Mouse (Mus musculus) bone marrow, adult 2 months (tissue): ENCODE data around the gene Pqlc3.

Experiments
- CTCF ChIP-seq: fragments of 200-500 bp; IDR thresholded peaks from 2 replicates; pipeline ENCODE4 v1.5.1; 2011; ENCODE audit warnings: low read length, control low read depth; ENCODE audit not compliant: control insufficient read depth, insufficient read depth
- POLR2A ChIP-seq: fragments of 200-500 bp; IDR thresholded peaks from 2 replicates; pipeline ENCODE4 v1.6.1; 2011; ENCODE audit warnings: low read depth, mild to moderate bottlenecking, control low read depth, low read length, borderline replicate concordance; ENCODE audit not compliant: control insufficient read depth

DNA sequence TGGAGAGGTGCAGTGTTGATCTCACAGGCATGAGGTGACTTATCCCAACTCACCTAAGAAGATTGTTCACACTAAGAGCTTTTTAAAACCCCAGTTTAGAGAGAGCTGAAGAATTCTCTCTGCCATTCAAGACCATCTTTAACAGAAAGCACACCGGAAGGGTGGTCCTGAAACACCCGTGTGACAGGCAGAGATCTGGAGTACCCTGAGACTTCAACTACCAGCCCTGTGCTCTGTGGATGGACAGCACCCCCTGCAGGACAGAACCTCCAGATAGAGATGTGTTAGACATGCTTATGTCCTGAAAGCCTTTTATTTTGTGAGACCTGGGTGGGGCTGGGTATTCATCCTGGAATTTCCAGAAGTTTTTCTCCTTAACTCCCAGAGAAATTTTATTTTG lies 34.9 kb upstream of the Pqlc3 start:
- no peak for TF ChIP-seq POLR2A
- TF ChIP-seq CTCF, result peak; percentile 63
